Mouse (Mus musculus): Measurements from ENCODE around the gene Psmc2. TPM values are rescaled to one million over a fixed set of nuclear protein-coding genes. Genes with fewer than 3 reads are reported as not detected.

The Psmc2 gene
- polyA plus RNA-seq (2015; fragmentation: Nextera tagmentation; extraction: Ambion mirVana), result 76.7 and 82.0 TPM in 2 replicates

GRCm38 (mm10) chr5:21785053-21785452 lies at the start of gene Psmc2, which contains the start of gene Dnajc2:
TSS of gene Psmc2 (plus strand) at chr5:21785283.
TSS of gene Dnajc2 (minus strand) at chr5:21785251.
- DNase-seq, result peak; percentile 93
- Histone ChIP-seq H3K4me3 (ENCODE audit: low read depth, low read length) (peak within 1 kb of the TSS; percentile 99), H3K27ac (ENCODE audit: low read depth) (peak within 1 kb of the TSS; percentile 89)

GRCm38 (mm10) chr5:21735584-21735983 lies 49.5 kb upstream of the Psmc2 start:
- TF ChIP-seq EP300 (IDR thresholded peaks at IDR 0.05; ENCODE audit: low read depth) (no peak), CTCF (IDR thresholded peaks at IDR 0.05; ENCODE audit: low read depth) (peak; percentile 87)
- DNase-seq (peak; percentile 86), ATAC-seq (peak; percentile 50)
- Histone ChIP-seq H3K9me3 (ENCODE audit: low read length) (no peaks in the 10 kb centered on the region), H3K27me3 (ENCODE audit: insufficient read depth, low read length) (no peaks in the 10 kb centered on the region), H3K4me2 (ENCODE audit: low read depth, low read length) (peak overlapping the region; percentile 56), H3K36me3 (replicated peaks; ENCODE audit: insufficient read depth, low read length) (peaks cover 11% of the 10 kb centered on the region), H3K9ac (replicated peaks) (no peak overlapping the region), H3K4me3 (ENCODE audit: low read depth, low read length) (peak overlapping the region; percentile 42), H3K27ac (ENCODE audit: low read depth) (no peak overlapping the region), H3K4me1 (ENCODE audit: insufficient read depth) (peaks cover 9% of the 10 kb centered on the region)
- 16% methylated on average over 10 of the region's 10 CpGs for WGBS (ENCODE audit: insufficient replicate concordance)

More at GRCm38 (mm10) chr5:21785053-21785452, at the start of gene Psmc2, which contains the start of gene Dnajc2:
- TF ChIP-seq CTCF (IDR thresholded peaks at IDR 0.05; ENCODE audit: low read depth), result no peak
- TF ChIP-seq EP300 (IDR thresholded peaks at IDR 0.05; ENCODE audit: low read depth), result peak; percentile 19; the same call in 1 of the 2 replicates
- peak within 1 kb of the TSS; percentile 100 for H3K4me2 ChIP-seq (ENCODE audit: low read depth, low read length)
- H3K9me3 ChIP-seq (ENCODE audit: low read length), result no peaks in the 10 kb centered on the region
- H3K36me3 ChIP-seq (replicated peaks; ENCODE audit: insufficient read depth, low read length), result peaks cover 28% of the 10 kb centered on the region
- peak within 1 kb of the TSS; percentile 90 for H3K9ac ChIP-seq (replicated peaks)
- under 1% methylated on average over 37 of the region's 37 CpGs for WGBS (ENCODE audit: insufficient replicate concordance)
- peak; percentile 92 for ATAC-seq
- H3K4me1 ChIP-seq (ENCODE audit: insufficient read depth), result peaks cover 22% of the 10 kb centered on the region
- H3K27me3 ChIP-seq (ENCODE audit: insufficient read depth, low read length), result no peaks in the 10 kb centered on the region

- Histone ChIP-seq H3K4me3 (ENCODE audit: low read depth, low read length) (no peak overlapping the region), H3K9ac (replicated peaks) (no peak overlapping the region), H3K9me3 (ENCODE audit: low read length) (no peaks in the 10 kb centered on the region), H3K4me2 (ENCODE audit: low read depth, low read length) (no peak overlapping the region), H3K27me3 (ENCODE audit: insufficient read depth, low read length) (no peaks in the 10 kb centered on the region), H3K27ac (ENCODE audit: low read depth) (no peak overlapping the region), H3K4me1 (ENCODE audit: insufficient read depth) (peaks cover 9% of the 10 kb centered on the region), H3K36me3 (replicated peaks; ENCODE audit: insufficient read depth, low read length) (peaks cover 12% of the 10 kb centered on the region)
- TF ChIP-seq EP300 (IDR thresholded peaks at IDR 0.05; ENCODE audit: low read depth) (no peak), CTCF (IDR thresholded peaks at IDR 0.05; ENCODE audit: low read depth) (no peak)
- DNase-seq (no peak), ATAC-seq (no peak)
- 76% methylated on average over 11 of the region's 11 CpGs for WGBS (ENCODE audit: insufficient replicate concordance)
Observed at GRCm38 (mm10) chr5:21736046-21736445, 49.0 kb upstream of the Psmc2 start.

- Histone ChIP-seq H3K36me3 (replicated peaks; ENCODE audit: insufficient read depth, low read length) (peaks cover 21% of the 10 kb centered on the region), H3K4me3 (ENCODE audit: low read depth, low read length) (peak within 1 kb of the TSS; percentile 75), H3K4me1 (ENCODE audit: insufficient read depth) (peaks cover 9% of the 10 kb centered on the region), H3K27me3 (ENCODE audit: insufficient read depth, low read length) (no peaks in the 10 kb centered on the region), H3K9ac (replicated peaks) (peak within 1 kb of the TSS; percentile 72), H3K27ac (ENCODE audit: low read depth) (peak within 1 kb of the TSS; percentile 58), H3K4me2 (ENCODE audit: low read depth, low read length) (peak within 1 kb of the TSS; percentile 74), H3K9me3 (ENCODE audit: low read length) (no peaks in the 10 kb centered on the region)
- peak; percentile 89 for DNase-seq
- 2% methylated on average over 40 of the region's 42 CpGs for WGBS (ENCODE audit: insufficient replicate concordance)
- TF ChIP-seq CTCF (IDR thresholded peaks at IDR 0.05; ENCODE audit: low read depth) (peak; percentile 98), EP300 (IDR thresholded peaks at IDR 0.05; ENCODE audit: low read depth) (no peak)
- peak; percentile 91 for ATAC-seq
Observed at GRCm38 (mm10) chr5:21736956-21737585, 48.0 kb upstream of the Psmc2 start, which contains the start of gene Pmpcb. TSS of gene Pmpcb (plus strand) at chr5:21737141.

- 14% methylated on average over 10 of the region's 10 CpGs for WGBS (ENCODE audit: insufficient replicate concordance)
- DNase-seq (no peak), ATAC-seq (peak; percentile 37)
- Histone ChIP-seq H3K4me2 (ENCODE audit: low read depth, low read length) (peak overlapping the region; percentile 74), H3K4me1 (ENCODE audit: insufficient read depth) (peaks cover 9% of the 10 kb centered on the region), H3K36me3 (replicated peaks; ENCODE audit: insufficient read depth, low read length) (peaks cover 24% of the 10 kb centered on the region), H3K4me3 (ENCODE audit: low read depth, low read length) (peak overlapping the region; percentile 75), H3K27me3 (ENCODE audit: insufficient read depth, low read length) (no peaks in the 10 kb centered on the region), H3K9me3 (ENCODE audit: low read length) (no peaks in the 10 kb centered on the region), H3K9ac (replicated peaks) (peak overlapping the region; percentile 72), H3K27ac (ENCODE audit: low read depth) (peak overlapping the region; percentile 58)
- TF ChIP-seq EP300 (IDR thresholded peaks at IDR 0.05; ENCODE audit: low read depth) (no peak), CTCF (IDR thresholded peaks at IDR 0.05; ENCODE audit: low read depth) (no peak)
Observed at GRCm38 (mm10) chr5:21737620-21738019, 47.5 kb upstream of the Psmc2 start.

- Histone ChIP-seq H3K27ac (ENCODE audit: low read depth) (no peak overlapping the region), H3K27me3 (ENCODE audit: insufficient read depth, low read length) (no peaks in the 10 kb centered on the region), H3K4me3 (ENCODE audit: low read depth, low read length) (no peak overlapping the region), H3K36me3 (replicated peaks; ENCODE audit: insufficient read depth, low read length) (peaks cover 39% of the 10 kb centered on the region), H3K9me3 (ENCODE audit: low read length) (no peaks in the 10 kb centered on the region), H3K4me2 (ENCODE audit: low read depth, low read length) (no peak overlapping the region), H3K9ac (replicated peaks) (no peak overlapping the region), H3K4me1 (ENCODE audit: insufficient read depth) (peaks cover 9% of the 10 kb centered on the region)
- no peak for DNase-seq
- TF ChIP-seq EP300 (IDR thresholded peaks at IDR 0.05; ENCODE audit: low read depth) (no peak), CTCF (IDR thresholded peaks at IDR 0.05; ENCODE audit: low read depth) (no peak)
- 86% methylated on average over 11 of the region's 11 CpGs for WGBS (ENCODE audit: insufficient replicate concordance)
- ATAC-seq, result no peak
Observed at GRCm38 (mm10) chr5:21739120-21739519, 46.0 kb upstream of the Psmc2 start.

Measured in liver, postnatal 0 days (tissue).